Mouse (Mus musculus) layer of hippocampus, adult 9-10 months (tissue): ENCODE results near the gene Arhgap18.

Experiments
- DNase-seq: peaks from one replicate; pipeline ENCODE4 v3.0.0; 2022; ENCODE audit warnings: low spot score

Gene Arhgap18

DNA sequence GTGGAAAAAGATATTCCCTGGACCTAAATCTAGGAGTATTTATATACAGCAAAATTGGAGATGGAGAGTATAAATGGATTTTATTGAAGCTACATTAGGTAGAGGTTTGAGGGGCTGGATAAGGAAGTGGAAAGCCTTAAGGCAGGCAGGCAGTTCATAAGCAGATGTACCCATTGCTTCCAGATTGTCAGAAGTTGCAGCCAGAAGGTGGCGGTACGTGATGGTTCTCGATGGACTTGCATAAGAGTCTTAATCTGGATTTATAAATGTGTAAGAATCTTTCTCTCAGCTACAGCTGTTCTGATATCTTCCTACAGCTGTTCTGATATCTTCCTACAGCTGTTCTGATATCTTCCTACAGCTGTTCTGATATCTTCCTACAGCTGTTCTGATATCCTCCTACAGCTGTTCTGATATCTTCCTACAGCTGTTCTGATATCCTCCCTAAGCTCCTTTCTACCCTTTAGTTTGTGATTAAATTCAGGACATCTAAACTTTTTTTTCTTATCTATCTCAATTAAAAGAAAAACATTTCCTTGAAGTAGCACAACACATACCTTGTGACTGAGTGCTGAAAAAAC lies 79.5 kb downstream of the Arhgap18 start:
- DNase-seq = no peak

DNA sequence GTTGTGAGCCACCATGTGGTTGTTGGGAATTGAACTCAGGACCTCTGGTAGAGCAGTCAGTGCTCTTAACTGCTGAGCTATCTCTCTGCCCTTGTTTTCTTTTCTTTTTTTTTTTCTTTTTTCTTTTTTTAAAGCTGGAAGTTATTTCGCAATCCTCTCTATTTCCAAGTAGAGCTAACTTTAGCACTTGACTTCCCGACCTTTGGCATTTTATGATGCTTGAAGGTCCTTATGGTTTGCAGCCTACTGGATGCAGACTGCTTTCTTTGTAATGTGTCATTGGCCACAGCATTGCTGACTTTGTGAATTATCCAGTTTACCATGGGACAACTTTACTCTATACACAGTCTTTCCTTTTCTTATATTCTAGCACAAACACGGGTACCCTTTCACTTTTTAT lies 80.2 kb downstream of the Arhgap18 start:
- DNase-seq = no peak

- no peak for DNase-seq
Measured at GRCm38 (mm10) chr10:26849311-26849710, 96.1 kb downstream of the Arhgap18 start.

DNA sequence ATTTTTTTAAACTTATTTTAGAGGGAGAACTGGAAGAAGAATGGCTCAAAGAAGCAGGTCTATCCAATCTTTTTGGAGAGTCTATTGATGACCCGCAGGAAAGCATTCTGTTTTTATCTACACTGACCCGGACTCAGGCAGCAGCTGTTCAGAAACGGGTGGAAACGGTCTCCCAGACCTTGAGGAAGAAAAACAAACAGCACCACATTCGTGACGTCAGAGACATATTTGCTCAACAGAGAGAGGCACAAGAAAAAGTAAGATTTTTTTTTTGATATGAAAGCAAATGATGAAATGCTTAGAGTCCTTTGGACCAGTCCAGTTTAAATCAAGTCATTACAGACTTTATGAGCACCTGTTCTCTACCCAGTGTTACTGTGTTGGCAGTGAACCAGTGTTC lies 96.6 kb downstream of the Arhgap18 start:
- no peak for DNase-seq

DNA sequence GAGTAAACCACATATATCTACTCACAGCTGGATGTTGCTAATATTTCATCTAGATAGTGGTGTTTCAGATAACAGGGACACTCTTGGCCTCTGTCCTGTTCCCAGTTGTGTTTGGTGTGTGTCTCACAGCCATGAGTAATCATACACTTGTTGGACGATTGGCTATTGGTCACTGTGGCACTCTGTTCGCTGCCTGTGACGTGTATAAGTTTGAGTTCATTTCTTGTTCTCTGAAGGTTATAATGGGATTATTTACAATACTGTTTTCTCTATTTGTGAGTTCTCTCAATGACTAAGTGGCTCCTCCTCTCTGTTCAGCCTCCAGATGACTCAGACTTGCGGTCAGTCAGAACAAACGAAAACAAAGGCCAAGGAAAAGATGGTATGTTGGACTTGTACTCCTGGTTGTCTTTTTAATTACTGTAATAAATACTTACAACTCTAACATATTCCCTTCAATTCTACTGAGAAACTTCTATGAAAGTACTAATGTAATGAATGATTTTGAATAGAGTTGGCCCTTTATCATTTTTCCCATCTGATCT lies 101.4 kb downstream of the Arhgap18 start:
- no peak for DNase-seq

- DNase-seq = no peak
Measured at GRCm38 (mm10) chr10:26855851-26856535, 102.8 kb downstream of the Arhgap18 start.

- DNase-seq = no peak
Measured at GRCm38 (mm10) chr10:26857583-26857982, 104.4 kb downstream of the Arhgap18 start.

DNA sequence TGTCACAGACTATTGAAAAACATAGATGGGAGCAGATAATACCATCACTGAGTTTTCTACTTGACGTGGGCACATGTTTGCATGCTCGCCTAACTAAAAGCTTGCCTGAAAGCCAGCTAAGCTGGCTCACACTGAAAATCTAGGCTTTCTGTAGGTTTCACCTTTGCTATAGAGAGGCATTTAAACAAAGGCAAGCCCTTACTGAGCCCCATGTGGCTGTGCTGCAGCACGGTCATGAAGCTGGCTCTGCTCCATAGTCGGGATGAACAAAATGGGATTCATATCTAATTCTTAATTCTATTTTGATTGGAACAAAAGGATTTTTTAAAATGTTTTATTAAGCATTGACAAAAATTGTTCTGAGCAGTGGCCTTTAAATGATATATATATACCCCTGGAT lies 105.3 kb downstream of the Arhgap18 start:
- DNase-seq = no peak

- no peak for DNase-seq
Measured at GRCm38 (mm10) chr10:26861231-26861630, 108.0 kb downstream of the Arhgap18 start.

DNA sequence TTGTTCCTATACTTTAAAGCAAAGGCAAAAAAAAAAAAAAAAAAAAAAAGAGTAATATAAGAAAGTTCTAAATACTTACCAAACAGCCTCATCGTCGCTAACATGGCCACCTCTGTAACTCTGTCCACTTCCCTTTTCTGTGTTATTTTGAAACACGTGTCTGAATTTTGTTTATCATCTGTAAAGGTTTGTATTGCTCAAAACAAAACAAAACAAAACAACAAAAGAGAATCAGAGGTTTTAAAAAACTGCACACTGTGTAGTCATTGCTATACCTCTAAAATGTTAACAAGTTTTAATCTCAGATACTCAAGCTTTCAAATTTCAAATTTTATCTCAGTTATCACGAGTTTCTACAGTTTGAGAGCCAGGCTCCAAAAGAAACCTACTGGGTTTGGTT lies 109.0 kb downstream of the Arhgap18 start:
- DNase-seq = no peak

GRCm38 (mm10) chr10:26863982-26864381 lies 110.8 kb downstream of the Arhgap18 start:
- DNase-seq = no peak

GRCm38 (mm10) chr10:26870802-26871201 lies 117.6 kb downstream of the Arhgap18 start:
- DNase-seq = no peak

GRCm38 (mm10) chr10:26877309-26877708 lies 124.1 kb downstream of the Arhgap18 start:
- DNase-seq = no peak

DNA sequence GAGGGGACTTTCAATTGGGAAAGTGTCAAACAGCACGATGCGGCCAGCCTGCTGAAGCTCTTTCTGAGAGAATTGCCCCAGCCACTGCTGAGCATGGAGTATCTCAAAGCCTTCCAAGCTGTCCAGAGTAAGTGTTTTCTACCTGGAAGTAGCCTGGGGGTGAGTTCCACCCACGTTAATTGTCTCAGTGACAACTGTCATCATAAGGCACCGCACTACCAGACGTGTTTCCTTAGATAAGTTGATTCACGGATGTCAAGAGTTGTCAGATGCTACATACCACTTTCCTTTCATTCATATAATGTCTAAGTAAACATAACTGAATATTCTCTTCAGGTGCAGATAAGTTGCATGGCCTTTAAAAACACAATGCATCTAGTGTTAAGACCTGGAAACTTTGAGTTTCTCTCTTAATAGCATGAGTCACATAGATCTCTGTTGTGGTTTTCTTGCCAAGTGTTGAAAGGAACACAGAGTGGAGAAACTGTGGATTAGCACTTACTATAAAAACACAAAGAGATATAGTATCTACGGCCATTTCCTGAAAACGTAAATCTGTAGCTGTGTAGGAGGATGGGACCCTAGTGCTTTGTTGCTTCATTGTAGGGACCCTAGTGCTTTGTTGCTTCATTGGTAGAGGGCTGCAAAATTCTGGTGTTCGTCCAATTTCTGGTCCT lies 125.8 kb downstream of the Arhgap18 start:
- DNase-seq = no peak

DNA sequence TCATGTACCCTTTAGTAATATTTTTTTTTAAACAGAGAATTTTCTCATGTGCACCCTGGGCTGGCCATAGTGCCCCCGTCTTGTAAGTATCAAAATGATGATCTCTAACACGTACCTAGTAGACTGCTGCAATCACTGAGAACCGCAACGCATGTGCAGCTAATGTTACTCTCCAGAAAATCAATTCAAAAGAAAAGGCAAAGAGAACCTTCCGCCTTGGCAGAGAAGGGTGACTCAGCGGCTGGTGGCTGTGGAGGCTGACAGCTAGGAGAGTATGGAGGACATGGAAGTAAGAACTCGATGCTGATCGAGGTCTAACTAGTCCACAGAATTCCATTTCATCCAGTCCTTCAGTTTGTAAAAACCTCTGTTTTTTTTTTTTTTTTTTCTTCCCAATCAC lies 131.7 kb downstream of the Arhgap18 start:
- no peak for DNase-seq

GRCm38 (mm10) chr10:26889226-26889625 lies 136.0 kb downstream of the Arhgap18 start:
- DNase-seq = no peak

DNA sequence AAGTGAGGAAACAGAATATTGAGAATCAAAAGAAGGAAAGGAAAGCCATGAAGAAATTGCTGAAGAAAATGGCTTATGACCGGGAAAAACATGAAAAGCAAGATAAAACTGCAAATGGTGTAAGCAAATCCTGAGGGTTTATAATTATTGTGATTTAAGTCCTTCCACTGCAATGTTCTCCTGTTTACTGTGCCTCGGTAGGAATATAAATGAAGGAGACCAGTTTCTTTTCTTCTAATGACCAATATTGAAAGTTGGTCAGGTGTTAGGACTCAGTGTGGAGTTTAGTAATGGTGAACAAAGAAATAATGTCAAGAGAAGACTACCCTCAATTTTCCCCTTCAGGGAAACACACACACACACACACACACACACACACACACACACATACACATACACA lies 136.5 kb downstream of the Arhgap18 start:
- no peak for DNase-seq

- peak; percentile 35 for DNase-seq
Measured at GRCm38 (mm10) chr10:26890269-26890955, 137.2 kb downstream of the Arhgap18 start.

GRCm38 (mm10) chr10:26893091-26893490 lies 139.9 kb downstream of the Arhgap18 start:
- no peak for DNase-seq

DNA sequence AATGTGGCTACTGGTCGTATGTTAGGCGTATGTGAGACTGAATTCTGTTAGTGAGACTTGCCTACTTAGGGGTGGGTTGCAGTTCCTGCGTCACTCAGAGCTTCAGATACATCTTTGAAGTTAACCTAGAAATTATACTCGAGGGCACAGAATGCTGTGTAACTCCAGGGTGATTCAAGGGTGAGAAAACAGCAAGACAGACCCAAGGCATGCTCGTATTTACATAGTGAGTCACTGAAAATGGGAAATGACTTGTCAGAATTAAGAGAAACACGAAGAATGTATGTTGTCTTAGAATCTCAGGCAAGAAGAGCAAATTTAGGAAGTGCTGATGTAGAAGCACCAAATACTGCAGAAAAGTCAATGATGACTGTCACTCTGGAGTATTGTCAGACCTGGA lies 142.5 kb downstream of the Arhgap18 start:
- DNase-seq = no peak

GRCm38 (mm10) chr10:26900426-26900825 lies 147.2 kb downstream of the Arhgap18 start:
- DNase-seq = no peak

DNA sequence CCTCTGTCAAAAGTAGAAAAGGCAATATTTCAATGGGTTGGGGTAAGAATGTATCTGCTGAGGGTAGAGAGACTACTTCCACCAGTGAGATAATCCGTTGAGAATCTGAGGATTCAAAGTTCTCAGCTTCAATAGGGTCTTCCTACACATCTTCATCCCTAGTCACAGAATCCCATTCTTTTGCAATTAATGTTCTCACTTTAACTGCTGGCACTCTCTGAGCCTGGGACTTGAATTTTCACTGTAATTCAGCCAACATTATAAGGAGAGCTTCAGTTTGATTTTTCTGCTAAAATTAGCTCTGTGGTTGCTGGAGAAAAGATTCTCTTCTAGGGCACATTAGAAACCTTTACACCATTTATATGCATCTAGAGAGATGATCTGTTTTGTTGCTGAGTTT lies 150.6 kb downstream of the Arhgap18 start:
- no peak for DNase-seq

- DNase-seq = no peak
Measured at GRCm38 (mm10) chr10:26911176-26911575, 158.0 kb downstream of the Arhgap18 start.
